Mouse (Mus musculus): ENCODE results near the gene Lypd6b.

- no peak for TF ChIP-seq CTCF (IDR thresholded peaks at IDR 0.05; ENCODE audit: low read depth, low read length)
- TF ChIP-seq POLR2A (IDR thresholded peaks at IDR 0.05; ENCODE audit: insufficient read depth, low read length): no peak
Observed at GRCm38 (mm10) chr2:49917489-49917888, 130.0 kb downstream of the Lypd6b start.

Data from ES-Bruce4 (cell line).